Mouse (Mus musculus): ENCODE measurements around the gene Cyfip2.

The Cyfip2 gene

DNA sequence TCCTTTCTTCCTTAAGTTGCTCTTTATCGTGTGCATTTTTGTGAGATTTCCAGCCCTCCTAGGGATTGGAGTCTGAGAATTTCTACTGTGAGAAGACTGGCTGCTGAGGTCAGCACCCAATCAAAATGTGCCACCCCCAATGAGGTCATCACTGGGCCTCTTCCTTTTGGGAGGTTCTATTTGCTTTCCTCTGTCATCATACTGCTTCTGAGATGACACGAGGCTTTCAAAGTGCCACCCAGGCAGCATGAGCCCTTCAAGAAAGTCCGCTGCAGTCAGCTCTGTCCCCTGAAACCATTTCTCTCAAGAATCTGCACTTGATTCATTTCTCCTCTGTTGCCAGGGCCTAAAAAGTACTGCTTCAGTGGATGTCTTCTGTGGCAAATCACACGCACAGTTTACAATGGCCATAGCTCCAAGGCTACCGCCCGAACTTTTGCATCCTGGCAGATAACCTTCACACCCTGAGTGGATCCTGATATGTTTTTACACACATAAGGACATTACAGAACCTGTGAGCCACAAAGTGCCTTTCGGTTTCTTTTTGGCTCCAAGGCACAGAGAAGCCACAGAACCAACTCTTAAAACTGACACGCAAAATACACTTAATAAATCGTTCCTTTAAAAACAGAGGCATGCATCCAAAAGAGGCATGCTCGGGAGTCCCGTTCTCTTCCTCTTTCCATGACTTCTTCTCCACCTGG lies 4.2 kb downstream of the Cyfip2 start:
- DNase-seq (ENCODE audit: low read depth, low spot score): no peak

DNA sequence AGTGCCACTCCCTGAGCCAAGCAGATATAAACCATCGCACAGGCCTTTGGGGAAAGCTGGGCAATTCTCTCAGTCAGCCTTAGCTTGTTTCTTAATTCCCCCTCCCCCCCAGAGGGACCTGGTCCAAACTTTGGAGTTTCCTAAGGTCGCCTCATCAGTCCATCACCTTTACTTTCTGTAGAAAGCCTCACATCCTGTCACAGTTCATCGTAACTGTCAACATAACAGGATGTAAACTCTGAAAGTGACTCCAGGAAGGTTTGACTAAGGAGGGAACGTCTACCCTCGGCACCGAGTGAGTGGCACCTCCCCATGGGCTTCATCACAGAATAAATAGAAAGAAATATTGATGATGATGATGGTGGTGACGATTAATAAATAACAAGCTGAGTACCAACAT lies 4.9 kb downstream of the Cyfip2 start:
- DNase-seq (ENCODE audit: low read depth, low spot score): no peak

DNA sequence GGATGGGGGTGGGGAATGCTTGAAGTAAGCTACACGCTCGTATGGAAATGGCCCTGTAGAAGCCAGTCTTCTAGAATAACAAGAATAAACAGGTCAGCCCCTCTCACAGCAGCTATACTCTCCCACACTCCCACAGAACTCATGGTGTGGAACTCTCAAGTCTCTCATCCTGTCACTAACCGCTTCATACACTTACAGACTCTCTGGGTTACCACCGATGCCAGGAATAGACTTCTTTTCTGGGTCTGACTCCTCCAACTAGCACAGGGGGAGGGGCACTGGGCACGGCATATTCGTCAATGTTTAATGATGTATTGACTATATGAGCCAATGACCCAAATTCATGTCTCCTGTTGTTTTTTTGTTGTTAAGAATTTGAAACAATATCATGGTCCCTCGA lies 5.9 kb downstream of the Cyfip2 start:
- DNase-seq (ENCODE audit: low read depth, low spot score): no peak

DNA sequence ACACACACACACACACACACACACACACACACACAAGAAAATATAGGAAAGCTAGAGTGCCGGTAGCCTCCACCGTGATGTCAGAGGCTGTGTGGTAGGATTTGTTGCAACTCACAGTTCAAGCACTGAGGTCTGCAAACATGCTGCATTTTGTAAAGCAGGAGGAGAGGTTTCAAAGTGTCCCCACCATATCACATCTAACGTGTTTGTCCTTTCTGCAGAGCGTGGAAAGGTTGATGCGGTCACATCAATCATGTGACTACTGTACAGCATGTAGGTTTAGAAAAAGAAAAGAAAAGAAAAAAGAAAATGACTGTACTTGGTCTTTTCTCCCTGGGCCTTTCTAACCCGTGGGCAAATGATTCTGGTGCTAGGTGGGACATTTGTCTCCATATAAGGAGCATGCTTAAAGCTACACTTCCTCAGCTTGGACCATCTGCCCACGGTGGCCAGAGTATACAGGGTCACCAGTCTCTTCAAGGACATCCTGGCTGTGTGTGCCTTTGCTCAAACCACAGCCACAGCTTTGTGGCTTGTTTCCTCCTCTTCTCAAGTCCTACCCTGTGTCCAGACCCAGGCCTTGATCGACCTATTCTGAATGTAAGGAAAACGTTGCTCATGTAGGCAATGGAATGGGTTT lies 6.7 kb downstream of the Cyfip2 start:
- no peak for DNase-seq (ENCODE audit: low read depth, low spot score)

DNA sequence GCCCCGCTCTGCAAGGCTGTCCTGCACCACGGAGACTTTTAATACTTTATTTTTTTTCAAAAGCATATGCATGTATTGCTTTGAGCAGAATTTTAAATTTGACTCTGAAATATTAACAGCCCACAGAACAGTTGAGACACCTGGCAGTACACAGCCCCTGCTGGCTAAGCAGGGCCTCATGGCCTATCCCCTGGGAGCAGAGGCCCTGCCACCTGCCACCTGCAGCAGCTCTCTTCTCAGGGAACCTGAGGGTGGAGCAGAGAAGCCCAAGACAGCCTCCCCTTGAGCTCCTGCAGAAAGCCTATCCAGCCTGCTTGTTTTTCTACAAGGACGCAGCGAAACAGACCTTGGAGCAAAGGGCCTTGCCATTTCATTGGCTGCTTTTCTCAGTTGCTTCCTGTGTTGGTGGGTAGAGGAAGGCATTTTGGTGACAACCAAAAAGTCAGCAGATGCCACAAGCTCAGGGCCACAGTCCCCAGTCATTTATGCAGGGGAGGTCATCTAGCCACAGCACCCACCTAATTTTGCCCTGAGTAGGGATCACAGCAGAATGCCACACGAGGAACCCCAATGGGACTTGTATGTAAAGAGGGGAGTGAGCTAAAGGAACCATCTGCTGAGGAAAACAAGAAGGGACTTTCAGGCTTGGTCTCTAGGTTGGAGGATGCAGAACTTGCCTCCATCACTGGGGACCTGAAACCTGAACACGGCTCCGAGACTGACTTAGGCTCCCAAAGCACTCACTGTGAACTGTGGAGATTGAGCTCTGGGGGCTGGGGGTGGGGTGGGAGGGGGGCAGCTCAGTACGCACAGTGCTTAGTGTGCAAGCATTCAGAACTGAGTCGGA lies 7.6 kb downstream of the Cyfip2 start:
- no peak for DNase-seq (ENCODE audit: low read depth, low spot score)

DNA sequence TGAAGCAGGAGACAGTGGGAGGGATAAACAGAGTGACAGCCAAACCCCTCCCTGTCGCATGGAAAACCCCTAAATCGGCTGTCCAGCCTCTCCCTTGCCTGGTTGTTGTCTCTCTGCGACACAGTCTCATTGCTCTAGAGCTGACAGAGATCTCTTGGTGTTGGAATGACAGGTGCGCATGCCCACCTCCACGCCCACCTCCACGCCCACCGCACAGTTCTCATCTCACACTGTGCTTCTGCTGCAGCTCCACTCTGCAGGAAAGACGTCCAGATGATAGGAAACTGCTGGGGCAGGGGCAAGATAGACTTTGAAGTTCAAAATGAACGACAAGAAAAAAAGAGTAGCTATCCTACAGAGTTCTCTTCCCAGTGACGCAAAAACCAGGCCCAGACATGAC lies 8.6 kb downstream of the Cyfip2 start:
- DNase-seq (ENCODE audit: low read depth, low spot score): no peak

DNA sequence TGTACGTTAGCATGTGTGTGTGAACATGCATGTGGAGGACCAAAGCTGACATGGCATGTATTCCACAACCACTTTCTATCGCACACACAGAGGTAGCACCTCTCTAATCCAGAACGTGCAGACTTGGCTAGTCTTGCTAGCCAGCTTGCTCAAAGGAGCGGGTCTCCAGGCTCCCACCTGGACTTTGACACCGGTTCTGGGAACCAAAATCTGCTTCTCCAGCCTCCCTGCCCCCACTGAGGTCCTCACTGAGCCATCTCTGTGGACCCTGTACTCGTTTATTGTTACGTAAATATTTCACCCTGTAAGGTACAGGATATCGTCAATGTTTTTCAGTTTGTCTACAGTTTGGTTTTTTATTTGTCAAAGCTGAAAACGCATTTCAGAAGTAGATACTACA lies 10.2 kb downstream of the Cyfip2 start:
- no peak for DNase-seq (ENCODE audit: low read depth, low spot score)

DNA sequence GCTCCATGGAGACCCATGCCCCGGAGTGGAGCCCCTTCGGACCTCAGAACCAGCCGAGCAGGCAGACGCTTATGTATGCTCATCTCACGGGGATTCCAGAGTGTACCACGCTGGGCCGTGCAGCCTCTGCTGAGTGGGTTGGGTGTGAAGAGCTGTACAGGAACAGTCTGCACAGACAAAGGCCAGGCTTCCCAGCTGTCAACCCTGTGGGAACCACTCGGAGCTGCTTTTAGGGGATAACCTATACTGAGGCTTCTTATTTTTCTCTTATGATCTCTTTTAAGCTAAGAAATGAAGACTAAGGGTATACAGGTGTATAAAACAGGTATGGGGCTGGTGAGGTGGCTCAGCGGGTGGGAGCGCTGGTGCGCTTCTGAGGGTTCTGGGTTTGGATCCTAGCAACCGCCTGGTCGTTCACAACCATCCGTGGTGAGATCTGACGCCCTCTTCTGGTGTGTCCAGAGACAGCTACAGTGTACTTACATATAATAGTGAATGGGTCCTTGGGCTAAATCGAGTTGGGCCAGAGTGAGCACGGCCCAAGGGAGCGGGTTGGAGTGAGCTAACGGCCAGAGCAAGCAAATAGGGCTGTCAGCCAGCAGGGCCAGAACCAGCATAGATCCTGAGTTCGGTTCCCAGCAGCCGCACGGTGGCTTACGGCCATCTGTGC lies 10.9 kb downstream of the Cyfip2 start:
- no peak for DNase-seq (ENCODE audit: low read depth, low spot score)

DNA sequence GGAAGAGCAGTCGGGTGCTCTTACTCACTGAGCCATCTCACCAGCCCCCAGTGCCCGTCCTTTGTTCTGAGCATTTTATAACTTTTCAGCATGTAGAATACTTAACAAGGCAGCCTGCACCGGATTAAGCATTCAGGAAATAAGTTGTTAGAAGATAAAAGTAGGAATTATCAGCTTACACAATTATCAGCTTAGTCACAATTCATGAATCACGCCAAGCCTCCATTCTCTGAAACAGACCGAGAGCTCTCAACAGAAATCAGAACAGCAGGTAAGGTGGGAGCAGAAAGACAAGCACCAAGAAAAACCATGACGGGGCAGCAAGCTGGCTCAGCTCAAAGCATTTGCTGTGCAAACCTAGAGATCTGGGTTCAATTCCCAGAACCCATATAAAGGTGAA lies 12.8 kb downstream of the Cyfip2 start:
- no peak for DNase-seq (ENCODE audit: low read depth, low spot score)

DNA sequence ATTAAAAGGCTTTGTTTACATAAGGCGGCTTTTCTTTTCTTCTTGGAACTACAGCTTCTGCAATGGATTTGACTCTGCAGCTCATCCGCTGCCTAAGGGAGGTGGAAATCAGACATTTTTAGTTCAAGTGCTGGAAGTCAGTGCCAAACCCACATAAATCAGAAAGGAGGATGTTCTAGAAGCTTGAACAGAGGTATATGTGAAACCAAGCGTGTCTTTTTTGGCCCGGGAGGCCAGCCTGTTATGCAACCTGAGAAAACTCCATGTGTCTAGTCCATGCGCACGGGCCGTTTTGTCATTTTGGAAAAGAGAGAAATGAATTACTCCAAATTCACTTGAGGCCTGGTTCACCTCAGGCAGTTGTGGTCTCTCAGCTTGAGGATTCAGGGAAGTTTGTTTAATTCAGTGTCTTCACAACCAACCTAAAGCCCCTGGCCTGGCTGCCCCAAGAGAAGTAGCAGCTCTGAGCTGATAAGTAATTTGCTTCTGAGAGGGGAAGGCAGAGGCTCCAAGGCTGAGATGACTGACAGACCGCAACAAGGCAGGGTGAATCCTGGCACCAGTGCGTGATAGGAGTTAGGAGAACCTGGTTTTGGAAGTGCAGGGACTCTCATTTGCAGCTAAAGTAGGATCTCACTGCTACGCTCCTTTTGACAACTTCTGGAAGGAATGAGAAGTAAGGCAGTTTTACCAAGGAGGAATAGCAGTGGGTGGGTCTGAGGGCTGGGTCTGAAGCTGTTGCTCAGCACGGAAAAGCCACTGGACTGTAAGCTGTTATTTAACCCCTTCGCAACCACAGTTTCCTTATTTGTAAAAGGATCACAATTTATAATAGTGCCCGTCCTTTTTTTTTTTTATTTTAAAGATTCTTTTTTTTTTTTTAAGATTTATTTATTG lies 13.5 kb downstream of the Cyfip2 start:
- no peak for DNase-seq (ENCODE audit: low read depth, low spot score)

DNA sequence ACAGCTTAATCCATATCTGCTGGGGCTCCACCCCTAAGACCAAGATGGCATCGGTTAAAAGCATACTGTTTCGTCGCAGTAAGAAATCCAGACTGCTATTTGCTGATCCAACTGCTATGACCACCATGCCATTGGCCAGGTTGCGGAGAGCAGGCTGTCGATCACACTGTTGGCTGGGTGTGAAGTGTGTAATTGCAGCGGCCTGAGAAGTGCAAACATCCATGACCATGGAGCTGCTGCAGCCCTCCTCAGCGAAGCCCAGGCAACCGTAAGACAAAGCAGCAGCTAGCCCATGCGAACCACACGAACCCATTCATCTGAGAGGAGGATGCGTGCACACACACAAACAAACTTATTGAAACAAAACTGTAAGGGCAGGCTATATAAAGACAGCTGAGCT lies 18.3 kb downstream of the Cyfip2 start:
- DNase-seq (ENCODE audit: low read depth, low spot score): no peak

DNA sequence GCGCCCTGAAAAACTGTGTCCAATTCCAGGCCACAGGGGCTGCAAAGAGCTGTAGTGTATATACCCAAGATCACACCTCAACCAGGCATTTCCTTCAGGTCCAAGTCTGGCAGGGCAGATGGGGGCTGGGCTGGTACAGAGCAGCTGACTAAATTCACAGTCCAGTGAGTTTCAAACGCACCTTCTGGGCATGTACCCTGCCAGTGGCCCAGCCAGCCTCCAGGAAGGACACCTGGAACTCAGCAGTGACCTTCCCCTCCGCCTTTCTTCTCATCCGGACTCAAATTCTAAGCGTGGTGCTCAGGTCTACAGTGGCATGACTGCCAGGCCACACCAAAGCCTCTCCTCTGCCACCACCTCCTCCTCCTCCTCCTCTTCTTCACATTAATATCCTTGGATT lies 19.2 kb downstream of the Cyfip2 start:
- no peak for DNase-seq (ENCODE audit: low read depth, low spot score)

DNA sequence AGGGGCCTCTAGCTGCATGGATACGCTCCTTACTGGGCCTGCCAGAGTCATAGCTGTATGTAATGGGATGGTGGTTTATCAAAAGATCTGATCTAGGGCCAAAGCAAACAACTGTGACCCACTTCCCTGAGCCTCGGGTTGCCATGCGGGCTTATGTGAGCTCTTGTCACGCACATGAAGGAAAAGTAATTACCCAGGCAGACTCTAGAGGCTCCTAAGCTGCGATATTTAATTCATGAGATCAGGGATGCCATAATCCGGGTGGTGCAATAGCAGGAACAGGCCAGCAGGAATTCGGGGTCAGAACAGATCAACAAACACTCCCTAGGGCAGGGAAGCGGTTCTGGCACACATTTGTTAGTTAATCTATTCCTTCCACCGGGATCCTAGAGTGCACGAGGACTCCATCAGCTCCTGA lies 21.7 kb downstream of the Cyfip2 start:
- no peak for DNase-seq (ENCODE audit: low read depth, low spot score)

DNA sequence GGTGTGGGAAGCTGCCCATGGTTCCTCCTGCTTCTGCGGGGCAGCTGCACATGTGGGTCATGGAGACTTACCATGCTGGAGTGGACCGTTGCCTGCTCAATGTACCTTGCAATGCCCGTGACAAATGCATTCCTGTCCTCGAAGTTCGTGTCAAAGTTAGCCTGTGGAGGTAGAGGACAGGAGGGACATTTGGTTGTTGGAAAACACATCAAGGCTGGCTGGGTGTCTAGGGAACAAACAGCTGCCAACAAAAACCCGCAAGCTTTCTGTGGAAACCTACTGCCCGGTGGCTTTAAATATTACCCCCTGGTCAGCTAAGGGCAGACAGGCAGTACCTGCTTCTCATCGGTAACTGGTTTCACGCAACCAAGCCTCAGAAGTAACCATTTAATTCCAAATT lies 23.1 kb downstream of the Cyfip2 start:
- DNase-seq (ENCODE audit: low read depth, low spot score): no peak

DNA sequence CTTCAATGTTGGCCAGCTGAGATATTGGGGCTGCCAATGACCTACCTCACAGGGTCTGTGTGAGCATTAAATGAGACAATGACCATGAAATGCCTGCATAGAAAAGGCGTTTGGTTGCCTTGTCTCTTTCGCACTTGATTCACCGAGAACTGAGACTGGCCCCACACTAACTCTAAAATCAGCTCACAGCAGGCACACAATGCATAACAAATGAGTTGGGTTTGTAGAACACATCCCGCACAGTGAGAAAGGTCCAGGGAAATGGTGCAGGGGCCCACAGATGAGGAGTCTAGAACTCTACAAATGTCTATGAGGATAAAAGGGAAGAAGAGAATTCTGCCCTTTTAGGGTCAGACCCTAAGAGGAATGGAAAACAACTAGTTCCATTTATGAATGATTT lies 23.6 kb downstream of the Cyfip2 start:
- peak; percentile 21 for DNase-seq (ENCODE audit: low read depth, low spot score)

DNA sequence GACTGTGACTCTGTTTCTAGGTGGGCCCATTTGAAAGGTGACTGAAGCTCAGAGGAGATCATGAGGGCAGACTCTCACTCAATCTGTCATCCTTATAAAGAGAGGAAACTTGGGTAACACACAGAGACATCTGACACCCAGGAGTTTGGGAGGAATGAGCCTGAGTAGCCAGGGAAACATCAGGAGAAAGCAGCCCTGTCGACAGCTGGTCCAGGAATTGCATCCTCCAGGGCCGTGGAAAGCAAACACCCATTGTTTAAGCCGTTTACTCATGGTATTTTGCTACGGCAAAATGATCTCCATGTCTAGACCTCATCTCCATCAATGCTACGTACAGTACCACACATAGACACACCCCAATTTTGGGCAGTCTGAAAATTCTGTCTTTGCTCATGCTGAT lies 24.6 kb downstream of the Cyfip2 start:
- DNase-seq (ENCODE audit: low read depth, low spot score): no peak

DNA sequence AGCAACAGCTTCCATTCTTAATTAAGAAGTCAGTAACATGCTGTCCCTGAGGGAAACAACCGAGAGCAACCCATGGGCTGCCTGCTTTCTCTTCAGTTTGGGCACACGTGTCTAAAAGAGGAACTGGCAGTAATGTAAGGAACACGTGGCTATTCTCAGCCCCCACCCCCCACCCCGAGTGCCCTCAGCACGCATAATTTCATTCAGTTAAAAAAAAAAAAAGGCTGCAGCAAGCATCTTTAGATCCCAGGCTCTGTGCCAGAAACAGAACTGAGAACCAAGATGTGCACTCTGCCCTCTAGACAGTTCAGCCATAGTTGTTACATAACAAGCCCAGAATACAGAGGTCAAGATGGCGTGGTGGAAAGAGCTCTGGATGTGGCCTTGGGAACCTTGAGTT lies 25.9 kb downstream of the Cyfip2 start:
- no peak for DNase-seq (ENCODE audit: low read depth, low spot score)

DNA sequence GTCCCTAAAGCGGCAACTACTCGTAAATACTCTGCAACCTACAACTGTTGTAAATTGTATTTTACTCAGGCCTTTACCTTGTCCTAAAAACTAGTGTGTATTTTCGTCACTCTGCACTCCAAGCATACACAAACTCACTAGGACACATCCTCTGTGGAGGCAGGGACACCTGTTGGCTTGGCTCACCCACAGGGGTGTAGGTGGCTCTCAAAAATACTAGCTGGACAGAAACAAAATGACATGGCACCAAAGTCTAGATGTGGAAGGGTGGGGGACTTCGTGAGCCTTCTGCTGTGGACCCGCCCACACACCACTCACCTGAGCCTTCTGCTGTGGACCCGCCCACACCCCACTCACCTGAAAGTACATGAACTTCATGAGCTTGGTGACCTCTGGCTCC lies 28.9 kb downstream of the Cyfip2 start:
- no peak for DNase-seq (ENCODE audit: low read depth, low spot score)

DNA sequence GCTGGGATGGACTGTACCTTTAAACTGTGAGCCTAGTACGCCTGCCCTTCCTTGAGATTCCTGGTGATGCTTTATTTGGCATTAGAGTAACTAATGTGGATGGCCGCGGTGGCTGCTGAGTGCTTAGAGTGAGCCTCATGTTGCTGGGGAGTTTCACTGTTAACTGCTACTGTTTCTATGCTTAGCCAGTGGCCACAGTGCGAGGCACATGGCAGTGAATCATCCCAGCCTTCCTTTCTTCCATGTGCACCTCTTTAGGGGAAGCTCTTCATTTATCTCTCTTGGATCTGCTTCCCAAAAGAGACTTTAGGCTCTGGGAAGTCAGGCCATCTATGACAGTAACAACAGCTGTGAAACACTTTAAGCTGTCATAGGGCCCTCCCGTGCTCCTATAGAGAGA lies 30.0 kb downstream of the Cyfip2 start:
- no peak for DNase-seq (ENCODE audit: low read depth, low spot score)

DNA sequence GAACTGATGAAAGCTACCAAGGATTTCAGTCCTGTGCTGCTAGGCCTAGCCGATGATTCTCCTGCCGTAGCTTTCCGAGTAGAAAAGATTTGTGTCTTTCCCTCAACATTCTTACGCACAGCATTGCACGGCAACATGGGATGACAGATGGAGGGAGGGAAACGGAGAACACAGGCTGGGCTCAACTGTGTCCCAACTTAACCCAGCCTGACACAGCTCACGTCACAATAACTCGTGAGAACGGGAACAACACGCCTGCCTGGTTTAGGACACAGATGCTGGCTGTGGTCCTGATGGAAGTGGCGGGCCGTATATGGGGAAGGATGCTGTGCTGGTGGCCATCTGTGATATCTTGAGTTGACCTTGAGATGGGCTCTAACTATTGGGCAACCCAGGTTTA lies 34.0 kb downstream of the Cyfip2 start:
- DNase-seq (ENCODE audit: low read depth, low spot score): no peak

DNA sequence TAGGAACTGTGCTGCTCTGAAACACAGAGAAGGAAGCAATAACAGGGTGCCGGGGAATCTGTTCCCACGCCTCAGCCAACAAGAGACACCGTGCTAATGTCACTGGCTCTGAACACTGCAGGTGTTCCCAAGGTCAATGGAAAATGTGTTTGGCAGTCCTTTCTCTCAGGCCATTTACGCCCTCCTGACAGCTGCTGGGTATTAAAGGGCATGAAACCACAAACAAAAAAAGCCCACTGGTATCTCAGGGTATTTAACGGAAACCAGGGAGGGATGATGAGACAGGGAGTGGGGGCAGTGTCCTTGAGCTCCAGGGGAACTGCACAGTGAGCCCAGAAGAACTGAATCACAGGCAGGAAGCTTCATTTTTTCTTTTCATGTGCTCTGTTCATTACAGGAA lies 34.5 kb downstream of the Cyfip2 start:
- DNase-seq (ENCODE audit: low read depth, low spot score): no peak
